Mouse (Mus musculus): ENCODE data around the gene Mrpl9. TPM values are rescaled to one million over a fixed set of nuclear protein-coding genes. Genes with fewer than 3 reads are reported as not detected.

Mrpl9 gene
- polyA plus RNA-seq, 1 experiment from 2014 or later, result 61.8 TPM

DNA sequence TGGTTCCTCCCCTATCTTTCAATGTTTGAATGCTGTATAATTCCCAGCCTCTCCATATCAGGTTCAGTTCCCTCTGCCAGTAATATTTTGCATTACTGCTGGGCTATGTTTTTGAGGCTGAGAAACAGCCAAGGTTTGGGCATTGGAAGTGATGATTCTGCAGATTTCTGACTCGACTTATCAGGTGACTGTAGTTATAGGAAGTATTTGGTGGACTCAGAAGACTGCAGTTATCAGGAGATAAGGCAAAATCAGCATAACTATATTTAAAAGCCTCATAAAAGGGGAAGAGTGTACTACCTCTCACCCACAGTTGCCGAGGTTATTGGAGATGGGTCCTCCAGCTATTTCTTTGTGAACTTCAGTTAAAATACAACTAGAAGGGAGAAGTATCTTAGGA, 12.1 kb upstream of the Mrpl9 start:
- Histone ChIP-seq H3K36me3 (no peaks in the 10 kb centered on the region), H3K4me1 (no peaks in the 10 kb centered on the region), H3K4me2 (no peak overlapping the region), H3K27ac (no peak overlapping the region), H3K9me3 (replicated peaks) (no peaks in the 10 kb centered on the region), H3K27me3 (replicated peaks) (no peaks in the 10 kb centered on the region), H3K9ac (no peak overlapping the region), H3K4me3 (no peak overlapping the region)
- WGBS (ENCODE audit: insufficient replicate concordance), result 12% methylated on average over 2 of the region's 2 CpGs
- ATAC-seq, result no peak

DNA sequence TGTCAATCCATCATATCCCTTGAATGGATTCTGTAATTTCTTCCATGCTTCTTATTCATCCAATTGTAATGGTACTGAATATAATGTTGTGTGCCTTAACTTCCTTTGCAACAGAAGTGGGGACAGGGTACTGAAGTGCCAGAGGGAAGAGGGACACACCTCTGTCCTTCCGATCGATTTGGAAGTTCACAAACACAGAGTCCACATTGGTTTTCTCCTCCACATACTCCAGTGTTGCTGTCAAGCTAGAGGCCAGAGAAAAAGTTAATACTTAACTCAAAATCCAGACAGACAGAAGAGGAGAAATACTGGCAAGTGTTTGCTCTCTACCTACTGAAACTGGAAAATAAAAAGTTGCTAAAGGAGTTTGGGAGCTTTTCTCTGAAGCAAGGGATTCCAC, 8.8 kb upstream of the Mrpl9 start:
- Histone ChIP-seq H3K4me3 (no peak overlapping the region), H3K4me2 (no peak overlapping the region), H3K9me3 (replicated peaks) (no peaks in the 10 kb centered on the region), H3K36me3 (no peaks in the 10 kb centered on the region), H3K27me3 (replicated peaks) (peaks cover 2% of the 10 kb centered on the region; the same call in 1 of the 2 replicates), H3K9ac (no peak overlapping the region), H3K4me1 (no peaks in the 10 kb centered on the region), H3K27ac (0 out of 2 replicates have a peak overlapping the region, but pooled peaks have one; percentile 16)
- no peak for ATAC-seq
- 59% methylated on average over 2 of the region's 2 CpGs for WGBS (ENCODE audit: insufficient replicate concordance)

DNA sequence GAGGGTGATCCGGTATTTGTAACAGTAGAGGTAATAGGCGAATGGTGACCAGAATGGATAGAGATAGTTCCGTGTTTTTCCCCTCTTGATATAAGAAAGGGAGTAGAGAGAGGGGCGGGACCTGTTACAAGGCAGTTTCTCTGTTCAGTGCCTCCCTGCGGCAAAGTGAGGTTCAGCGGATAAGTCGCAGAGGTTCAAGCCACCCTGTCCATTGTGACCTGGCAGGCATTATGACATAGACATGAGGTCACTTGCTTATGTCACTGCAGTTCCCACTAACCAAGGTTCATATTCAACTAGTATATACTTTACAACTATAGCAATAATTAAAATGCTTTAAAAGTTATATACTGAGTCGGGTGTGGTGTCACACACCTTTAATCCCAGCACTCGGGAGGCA, 6.7 kb upstream of the Mrpl9 start:
- H3K9me3 ChIP-seq (replicated peaks), result no peaks in the 10 kb centered on the region
- H3K9ac ChIP-seq, result no peak overlapping the region
- no peak for ATAC-seq
- no peaks in the 10 kb centered on the region for H3K36me3 ChIP-seq
- H3K4me3 ChIP-seq, result no peak overlapping the region
- H3K27ac ChIP-seq, result no peak overlapping the region
- H3K4me1 ChIP-seq, result no peaks in the 10 kb centered on the region
- no peak overlapping the region for H3K4me2 ChIP-seq
- peaks cover 16% of the 10 kb centered on the region for H3K27me3 ChIP-seq (replicated peaks)
- 68% methylated on average over 9 of the region's 9 CpGs for whole genome bisulfite sequencing (ENCODE audit: insufficient replicate concordance)

DNA sequence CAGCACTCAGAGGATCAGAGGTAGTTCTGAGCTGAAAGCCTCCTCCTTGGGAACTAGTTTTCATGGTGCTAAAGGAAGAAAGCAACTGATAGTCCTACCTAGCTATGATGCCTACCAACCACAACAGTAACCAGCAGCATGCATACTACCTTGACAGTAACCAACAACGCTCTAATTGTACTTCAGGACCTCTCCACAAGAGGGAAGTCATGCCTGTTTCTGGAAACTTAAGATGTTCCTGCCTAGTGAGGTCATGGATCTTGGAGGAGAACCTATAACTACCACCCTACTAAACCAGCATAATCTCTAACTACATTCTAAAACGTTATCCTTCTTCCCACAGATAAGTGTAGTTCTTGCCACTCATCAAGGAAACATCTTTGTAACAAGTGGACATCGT, 1.9 kb upstream of the Mrpl9 start:
- H3K9me3 ChIP-seq (replicated peaks), result no peaks in the 10 kb centered on the region
- no peak overlapping the region for H3K4me2 ChIP-seq
- ATAC-seq, result no peak
- H3K27ac ChIP-seq, result no peak overlapping the region
- H3K27me3 ChIP-seq (replicated peaks), result peaks cover 16% of the 10 kb centered on the region
- H3K4me1 ChIP-seq, result peaks cover 16% of the 10 kb centered on the region
- H3K9ac ChIP-seq, result no peak overlapping the region
- WGBS (ENCODE audit: insufficient replicate concordance), result 30% methylated on average over 3 of the region's 3 CpGs
- H3K36me3 ChIP-seq, result peaks cover 18% of the 10 kb centered on the region
- no peak overlapping the region for H3K4me3 ChIP-seq

DNA sequence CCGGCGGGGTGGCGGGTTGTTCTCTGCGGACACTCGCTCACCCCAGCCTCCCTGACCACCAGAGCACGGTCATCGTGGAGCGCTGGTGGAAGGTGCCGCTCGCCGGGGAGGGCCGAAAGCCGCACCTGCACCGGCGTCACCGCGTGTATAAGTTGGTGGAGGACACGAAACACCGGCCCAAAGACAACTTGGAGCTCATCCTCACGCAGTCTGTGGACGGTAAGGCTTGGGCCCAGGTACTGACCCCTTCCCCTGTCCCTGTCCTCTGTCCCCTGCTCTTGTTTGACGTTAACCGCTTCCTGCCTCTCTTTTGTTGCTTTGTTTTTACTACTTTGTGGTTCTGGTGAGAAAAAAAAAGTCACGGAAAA, 463 bp downstream of the Mrpl9 start, which contains the start of gene Oaz3:
Gene Oaz3, minus strand, starts transcription at position 319 of the 368 bp plus-strand sequence.
- peak within 1 kb of the TSS; percentile 83 for H3K27ac ChIP-seq
- peaks cover 42% of the 10 kb centered on the region for H3K36me3 ChIP-seq
- H3K27me3 ChIP-seq (replicated peaks), result peaks cover 16% of the 10 kb centered on the region
- peak within 1 kb of the TSS; percentile 97 for H3K9ac ChIP-seq
- H3K4me3 ChIP-seq, result peak within 1 kb of the TSS; percentile 97
- H3K9me3 ChIP-seq (replicated peaks), result no peaks in the 10 kb centered on the region
- under 1% methylated on average over 24 of the region's 24 CpGs for WGBS (ENCODE audit: insufficient replicate concordance)
- peak; percentile 68; the same call in 1 of the 2 replicates for ATAC-seq
- peaks cover 16% of the 10 kb centered on the region for H3K4me1 ChIP-seq
- H3K4me2 ChIP-seq, result peak within 1 kb of the TSS; percentile 78

DNA sequence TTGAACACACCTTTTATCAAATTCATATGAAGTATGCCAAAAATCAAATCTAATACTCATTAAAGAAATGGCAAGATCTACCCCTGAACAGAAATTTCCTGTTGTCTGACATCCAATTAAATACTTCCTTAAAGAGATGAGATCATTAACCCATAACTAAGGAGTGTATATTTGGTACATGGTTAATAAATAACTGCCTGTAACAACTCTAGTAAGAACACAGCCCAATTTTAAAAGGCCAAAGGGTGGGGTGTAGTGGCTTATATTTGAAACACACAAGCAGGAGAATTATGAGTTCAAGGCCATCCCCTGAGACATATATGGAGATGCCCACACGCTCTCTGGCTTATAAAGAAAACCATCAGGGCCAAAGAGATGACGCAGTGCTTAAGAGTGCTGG, 6.3 kb downstream of the Mrpl9 start:
- no peaks in the 10 kb centered on the region for H3K9me3 ChIP-seq (replicated peaks)
- peaks cover 13% of the 10 kb centered on the region for H3K4me1 ChIP-seq
- peaks cover 63% of the 10 kb centered on the region for H3K36me3 ChIP-seq
- WGBS (ENCODE audit: insufficient replicate concordance), result 85% methylated on average over 2 of the region's 2 CpGs
- no peak overlapping the region for H3K4me3 ChIP-seq
- no peak for ATAC-seq
- no peak overlapping the region for H3K4me2 ChIP-seq
- H3K9ac ChIP-seq, result no peak overlapping the region
- no peak overlapping the region for H3K27ac ChIP-seq
- no peaks in the 10 kb centered on the region for H3K27me3 ChIP-seq (replicated peaks)

DNA sequence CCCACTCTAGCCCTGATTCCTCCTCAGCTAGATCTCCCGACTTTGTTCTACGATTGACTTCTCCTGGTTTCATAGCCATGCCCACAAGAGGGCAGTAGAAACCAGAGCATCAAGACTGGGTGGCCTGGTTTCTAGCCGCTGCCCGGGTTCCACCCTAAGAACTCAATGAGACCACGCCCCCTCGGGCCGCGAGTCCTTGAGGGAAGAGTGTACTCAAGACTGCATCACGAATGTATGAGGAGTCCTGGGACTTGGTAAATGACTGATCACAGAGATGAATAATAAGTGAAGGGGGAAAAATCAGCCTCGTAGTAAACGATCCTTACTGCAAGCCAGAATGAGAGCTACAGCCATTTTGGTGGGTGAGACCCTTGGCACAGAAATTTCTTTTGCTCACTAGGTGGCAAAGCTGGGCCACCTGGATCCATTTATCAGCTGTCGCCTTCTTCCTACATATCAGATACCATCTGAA, 13.4 kb downstream of the Mrpl9 start:
- no peak overlapping the region for H3K27ac ChIP-seq
- H3K4me1 ChIP-seq, result peaks cover 8% of the 10 kb centered on the region; the same call in 1 of the 2 replicates
- no peaks in the 10 kb centered on the region for H3K36me3 ChIP-seq
- 4% methylated on average over 12 of the region's 12 CpGs for WGBS (ENCODE audit: insufficient replicate concordance)
- peaks cover 18% of the 10 kb centered on the region for H3K27me3 ChIP-seq (replicated peaks)
- no peak overlapping the region for H3K9ac ChIP-seq
- ATAC-seq, result peak; percentile 72
- H3K4me2 ChIP-seq, result peak overlapping the region; percentile 53
- H3K4me3 ChIP-seq, result peak overlapping the region; percentile 26; the same call in 1 of the 2 replicates
- H3K9me3 ChIP-seq (replicated peaks), result no peaks in the 10 kb centered on the region

DNA sequence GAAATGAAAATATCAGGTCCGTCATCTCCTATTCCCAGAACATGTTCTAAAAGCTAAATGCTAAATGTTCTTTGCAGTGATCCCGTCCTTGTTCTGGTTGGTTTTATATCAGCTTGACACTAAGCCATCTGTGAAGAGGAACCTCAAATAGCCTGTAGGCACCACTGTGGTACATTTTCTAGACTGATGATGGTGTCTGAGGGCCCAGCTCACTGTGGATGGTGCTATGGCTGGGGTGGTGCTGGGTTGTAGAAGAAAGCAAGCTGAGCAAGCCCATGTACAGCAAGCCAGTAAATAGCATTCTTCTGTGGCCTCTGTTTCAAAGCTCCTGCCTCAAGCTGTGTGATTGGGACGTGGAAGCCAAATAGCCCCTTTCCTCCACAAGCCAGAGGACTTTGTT, 13.9 kb downstream of the Mrpl9 start:
- Histone ChIP-seq H3K27ac (no peak overlapping the region), H3K4me3 (no peak overlapping the region), H3K36me3 (no peaks in the 10 kb centered on the region), H3K4me2 (peak overlapping the region; percentile 53), H3K9ac (no peak overlapping the region), H3K9me3 (replicated peaks) (no peaks in the 10 kb centered on the region), H3K27me3 (replicated peaks) (peaks cover 18% of the 10 kb centered on the region), H3K4me1 (0 out of 2 replicates have a peak, but pooled peaks cover 7% of the 10 kb centered on the region)
- 62% methylated on average over 3 of the region's 3 CpGs for WGBS (ENCODE audit: insufficient replicate concordance)
- no peak for ATAC-seq

DNA sequence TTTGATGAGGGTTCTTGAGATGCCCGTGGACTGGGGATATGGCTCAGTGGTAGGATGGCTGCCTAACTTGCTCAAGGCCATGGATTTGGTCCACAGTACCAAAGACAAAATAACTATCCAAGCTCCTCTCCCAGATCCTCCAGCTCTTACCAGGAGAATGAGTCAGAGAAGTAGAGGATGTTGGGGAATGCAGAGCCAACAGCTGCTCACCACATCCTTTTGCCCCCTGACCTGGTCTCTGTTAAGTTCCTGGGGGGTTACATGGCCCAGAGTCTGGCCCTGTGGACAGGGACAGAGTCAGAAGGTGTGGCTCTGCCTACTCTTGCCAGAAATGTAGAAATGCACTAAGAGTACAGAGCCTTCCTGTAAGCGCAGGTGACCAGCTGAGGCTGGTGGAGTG, 16.7 kb downstream of the Mrpl9 start:
- Histone ChIP-seq H3K4me3 (no peak overlapping the region), H3K4me1 (0 out of 2 replicates have a peak, but pooled peaks cover 7% of the 10 kb centered on the region), H3K36me3 (no peaks in the 10 kb centered on the region), H3K9me3 (replicated peaks) (no peaks in the 10 kb centered on the region), H3K9ac (no peak overlapping the region), H3K27ac (no peak overlapping the region), H3K4me2 (no peak overlapping the region), H3K27me3 (replicated peaks) (peaks cover 14% of the 10 kb centered on the region)
- ATAC-seq, result no peak
- 77% methylated on average over 2 of the region's 2 CpGs for WGBS (ENCODE audit: insufficient replicate concordance)

DNA sequence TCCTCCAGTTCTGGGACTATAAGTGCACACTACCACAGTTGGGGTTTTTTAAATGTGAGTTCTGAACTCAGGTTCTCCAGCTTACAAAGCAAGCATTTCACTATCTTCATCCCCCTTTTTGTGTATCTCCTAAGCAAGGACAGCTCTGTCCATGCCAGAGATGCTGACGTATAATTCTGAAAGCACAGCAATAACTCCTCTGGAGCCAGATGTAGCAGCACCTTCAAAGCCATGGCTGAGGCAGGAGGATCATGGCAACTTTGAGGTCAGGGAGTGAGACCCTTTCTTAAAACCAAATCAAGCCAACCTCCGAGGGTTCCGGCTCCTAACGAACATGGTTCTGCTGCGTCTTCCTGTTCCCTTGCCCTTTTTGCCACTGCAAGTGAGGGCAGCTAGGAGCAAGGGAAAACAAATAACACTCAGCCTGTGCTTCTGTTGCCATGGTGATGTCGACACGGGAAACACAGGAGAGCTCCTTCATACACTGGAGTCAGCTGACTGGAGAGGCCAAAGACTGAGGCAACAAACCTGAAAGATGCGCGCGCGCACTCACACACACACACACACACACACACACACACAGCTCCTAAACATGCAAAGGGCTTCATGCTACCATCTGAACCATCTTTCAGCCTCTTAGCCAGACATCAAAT, 20.9 kb downstream of the Mrpl9 start:
- Histone ChIP-seq H3K36me3 (no peaks in the 10 kb centered on the region), H3K9me3 (replicated peaks) (no peaks in the 10 kb centered on the region), H3K9ac (no peak overlapping the region), H3K4me1 (no peaks in the 10 kb centered on the region), H3K27me3 (replicated peaks) (peaks cover 12% of the 10 kb centered on the region; the same call in 1 of the 2 replicates), H3K27ac (no peak overlapping the region), H3K4me2 (no peak overlapping the region), H3K4me3 (no peak overlapping the region)
- no peak for ATAC-seq
- 69% methylated on average over 11 of the region's 11 CpGs for WGBS (ENCODE audit: insufficient replicate concordance)

DNA sequence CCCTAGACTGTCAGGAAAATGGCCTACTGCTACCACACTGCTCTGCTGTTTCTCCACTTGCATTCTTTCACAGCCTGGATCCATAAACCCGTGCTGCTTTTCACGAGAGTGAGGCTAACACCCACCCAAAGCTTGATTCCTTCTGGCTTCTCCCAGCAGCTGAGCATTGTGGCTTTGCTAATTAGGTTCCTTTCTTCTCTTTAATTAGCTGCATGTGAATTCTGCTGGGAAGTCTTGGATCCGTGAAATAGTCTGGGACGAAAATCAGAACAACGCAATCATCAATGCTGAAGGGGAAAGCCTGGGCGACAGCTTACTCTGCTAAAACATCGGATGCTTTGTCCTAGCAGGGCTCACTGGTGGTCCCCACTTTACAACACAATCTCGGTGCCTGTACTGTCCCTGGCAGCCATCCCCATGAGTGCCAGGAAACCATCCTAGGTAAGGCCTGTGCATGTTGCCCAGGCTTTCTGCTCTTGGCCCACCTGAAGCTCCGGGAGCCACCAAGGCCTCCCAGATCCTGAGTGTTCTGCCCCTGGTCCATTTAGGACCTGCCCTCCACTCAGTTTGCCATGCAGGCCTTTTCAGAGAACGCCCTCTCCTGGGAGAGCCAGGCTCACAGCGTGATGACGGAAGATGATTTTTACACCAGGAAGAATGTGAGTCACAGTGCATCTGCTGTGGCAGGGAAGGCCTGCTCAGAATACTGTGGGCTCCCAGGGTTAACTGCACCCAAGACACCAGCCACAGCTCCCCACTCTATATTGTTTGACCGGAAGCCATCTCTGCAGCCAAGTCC, 22.7 kb downstream of the Mrpl9 start:
- H3K4me1 ChIP-seq, result no peaks in the 10 kb centered on the region
- H3K4me2 ChIP-seq, result no peak overlapping the region
- ATAC-seq, result no peak
- H3K4me3 ChIP-seq, result no peak overlapping the region
- H3K27me3 ChIP-seq (replicated peaks), result peaks cover 12% of the 10 kb centered on the region; the same call in 1 of the 2 replicates
- H3K9ac ChIP-seq, result no peak overlapping the region
- H3K27ac ChIP-seq, result no peak overlapping the region
- H3K9me3 ChIP-seq (replicated peaks), result no peaks in the 10 kb centered on the region
- H3K36me3 ChIP-seq, result no peaks in the 10 kb centered on the region
- WGBS (ENCODE audit: insufficient replicate concordance), result 65% methylated on average over 13 of the region's 13 CpGs

DNA sequence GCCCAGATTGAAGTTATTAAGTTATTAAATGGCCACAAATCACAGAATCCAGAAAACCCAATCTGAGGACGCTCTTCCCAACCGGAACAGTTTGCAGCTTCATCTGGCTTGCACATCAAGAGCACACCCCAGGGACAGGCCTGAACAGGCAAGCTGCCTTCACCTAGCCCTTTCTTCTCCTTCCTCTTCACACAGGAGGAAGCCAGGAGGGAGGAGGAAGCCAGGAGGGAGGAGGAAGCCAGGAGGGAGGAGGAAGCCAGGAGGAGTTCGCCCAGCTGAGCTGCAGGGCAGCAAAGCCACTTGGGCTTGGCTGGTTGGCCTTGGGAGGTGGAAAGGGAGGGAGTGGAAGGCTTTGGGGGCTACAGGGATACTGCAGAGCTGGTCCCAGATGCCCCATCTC, 25.8 kb downstream of the Mrpl9 start:
- Histone ChIP-seq H3K4me2 (no peak overlapping the region), H3K9me3 (replicated peaks) (no peaks in the 10 kb centered on the region), H3K27me3 (replicated peaks) (peaks cover 24% of the 10 kb centered on the region), H3K4me3 (no peak overlapping the region), H3K4me1 (0 out of 2 replicates have a peak, but pooled peaks cover 9% of the 10 kb centered on the region), H3K9ac (no peak overlapping the region), H3K36me3 (no peaks in the 10 kb centered on the region), H3K27ac (no peak overlapping the region)
- no peak for ATAC-seq
- 32% methylated on average over 3 of the region's 3 CpGs for WGBS (ENCODE audit: insufficient replicate concordance)
